Mouse (Mus musculus) cerebellum, adult 18-20 months (tissue): ENCODE data around the gene Unc13a.

Source experiments
- DNase-seq, 2 experiments: peaks; one replicate each; pipeline ENCODE4 v3.0.0; 2021

Gene Unc13a

DNA sequence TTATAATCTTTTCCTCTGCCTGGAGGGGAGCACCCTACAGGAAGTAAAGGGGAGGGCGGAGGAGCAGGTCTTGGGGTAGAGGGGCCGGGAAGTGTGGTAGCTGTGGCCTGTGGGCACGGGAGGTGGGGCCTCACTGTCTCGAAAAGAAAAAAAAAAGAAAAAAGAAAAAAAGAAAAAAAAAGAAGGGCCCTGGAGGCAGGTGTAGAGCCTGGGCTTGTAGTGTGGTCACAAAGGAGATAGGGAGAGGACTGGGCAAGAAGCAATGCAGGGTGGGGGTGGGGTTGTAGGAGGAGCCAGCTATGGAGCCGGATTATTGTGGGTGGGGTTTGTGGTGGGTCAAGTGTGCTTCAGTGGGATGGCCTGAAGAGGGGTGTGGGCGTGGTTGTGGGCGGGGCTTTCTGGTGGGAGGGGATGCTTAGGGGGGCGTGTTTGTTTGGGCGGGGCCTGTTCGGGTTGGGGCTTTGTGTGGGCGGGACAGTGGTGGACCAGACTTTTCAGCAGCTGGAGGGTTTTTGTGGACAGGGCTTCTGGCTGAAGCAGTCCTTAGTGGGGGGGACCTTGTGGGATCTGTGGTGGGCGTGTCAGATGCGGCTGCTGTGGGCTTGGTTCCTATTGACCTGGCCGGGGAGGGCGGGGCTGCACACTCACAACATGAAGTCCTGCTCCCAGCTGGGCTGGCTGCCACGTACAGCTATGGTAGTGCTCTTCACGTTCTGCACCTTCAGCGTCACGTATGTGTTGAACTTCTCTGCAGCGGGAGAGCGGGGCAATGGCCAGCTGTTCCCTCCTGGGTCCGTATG lies 6.0 kb downstream of the Unc13a start:
- peak in 1 of 2 experiments; percentile 42 for DNase-seq

DNA sequence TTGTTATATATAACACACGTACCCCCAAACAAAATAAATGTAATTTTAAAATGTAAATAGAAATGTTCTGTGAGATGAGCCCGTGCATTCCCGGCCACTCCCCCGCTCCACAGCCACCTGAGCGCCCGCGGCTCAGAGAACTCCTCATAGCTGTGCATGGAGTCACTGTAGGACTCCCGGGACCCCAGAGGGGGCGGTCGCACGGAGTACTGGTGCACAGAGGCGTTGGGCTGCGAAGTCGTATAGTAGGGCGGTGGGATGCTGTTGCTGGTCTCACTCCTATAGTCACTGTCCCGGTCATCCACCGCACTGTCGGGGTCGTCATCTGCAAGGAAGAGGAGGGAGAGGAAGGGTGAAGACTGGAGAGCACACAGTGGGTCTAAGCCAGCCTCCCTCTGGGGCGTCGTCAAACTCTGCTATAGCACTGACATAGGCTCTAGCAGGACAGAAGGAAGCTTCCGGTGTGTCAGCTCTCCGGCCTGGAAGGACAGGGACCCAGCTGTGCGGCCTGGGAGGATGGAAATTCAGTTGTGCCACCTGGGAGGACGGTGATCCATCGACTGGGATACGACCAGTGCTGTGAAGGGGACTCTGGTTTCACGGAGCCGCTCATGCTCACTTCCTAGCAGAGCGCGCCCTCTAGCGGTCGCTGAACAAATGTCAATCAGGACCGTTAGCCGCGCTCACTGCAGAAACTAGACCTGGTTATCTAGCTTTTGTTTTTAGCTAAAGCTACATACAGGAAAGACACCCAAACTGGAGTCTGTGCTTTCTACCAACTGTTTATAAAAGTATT lies 11.0 kb downstream of the Unc13a start:
- peak; percentile 85 to 94 for DNase-seq

GRCm38 (mm10) chr8:71659751-71660150 lies 11.8 kb downstream of the Unc13a start:
- peak; percentile 66 to 74 for DNase-seq

GRCm38 (mm10) chr8:71658515-71659049 lies 13.0 kb downstream of the Unc13a start:
- no peak for DNase-seq

- no peak for DNase-seq
These were observed 13.7 kb downstream of the Unc13a start for GRCm38 (mm10) chr8:71657816-71658215.

DNA sequence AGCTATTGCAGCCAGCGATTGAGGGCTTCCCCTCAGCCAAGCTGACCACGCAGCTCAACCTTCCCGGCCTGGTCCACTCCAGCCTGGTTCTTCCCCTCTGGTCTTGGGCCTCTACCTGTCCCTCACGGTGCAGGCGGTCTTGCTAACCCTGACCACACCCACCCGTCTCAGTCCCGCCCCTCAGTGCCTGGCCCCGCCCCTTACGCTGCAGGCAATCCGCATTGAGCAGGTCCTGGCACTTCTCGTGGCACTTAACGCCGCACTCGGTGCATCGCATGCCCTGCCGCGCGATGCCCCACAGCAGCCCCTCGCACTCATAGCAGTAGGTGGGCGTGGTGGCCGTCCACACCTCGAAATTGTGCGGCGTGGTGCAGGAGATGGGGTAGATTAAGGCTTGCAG lies 17.0 kb downstream of the Unc13a start:
- no peak for DNase-seq

DNA sequence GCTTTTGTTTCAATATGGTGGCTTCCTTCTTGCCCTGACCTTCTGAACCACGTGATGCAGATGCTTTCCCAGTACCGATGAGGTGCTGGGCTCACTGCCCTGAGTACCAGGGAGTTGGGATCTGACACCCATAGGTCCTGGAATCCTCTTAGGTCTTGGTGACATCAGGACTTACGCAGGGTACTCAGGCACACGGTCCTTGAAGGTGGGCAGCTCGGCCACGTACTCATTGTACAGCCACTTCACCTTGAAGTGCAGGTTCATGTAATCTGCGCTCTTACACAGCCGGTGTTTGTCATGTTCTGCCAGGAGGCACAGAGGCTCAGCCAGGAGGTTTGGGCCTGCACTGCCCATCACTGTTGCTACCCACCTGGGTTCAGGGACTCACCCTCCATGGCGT lies 26.0 kb downstream of the Unc13a start:
- DNase-seq: no peak

DNA sequence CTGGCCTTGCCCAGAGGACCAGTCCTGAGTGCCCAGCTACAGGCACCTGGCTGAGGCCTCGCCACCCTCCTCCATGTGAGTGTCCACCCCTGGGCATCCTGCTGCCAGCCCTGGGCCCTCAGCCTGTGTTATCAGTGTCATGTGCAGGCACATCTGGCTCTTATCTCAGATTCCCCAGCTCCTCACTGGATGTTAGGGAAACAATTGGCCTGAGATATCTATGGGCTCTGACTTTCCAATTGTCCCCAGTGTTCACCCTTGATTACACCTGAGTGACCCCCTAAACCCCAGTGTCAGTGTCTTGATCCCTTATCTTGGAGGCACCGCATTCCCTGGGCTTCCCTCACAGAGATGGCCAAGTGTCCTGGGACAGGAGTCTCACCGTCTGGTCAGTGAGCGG lies 32.2 kb downstream of the Unc13a start:
- no peak for DNase-seq

DNA sequence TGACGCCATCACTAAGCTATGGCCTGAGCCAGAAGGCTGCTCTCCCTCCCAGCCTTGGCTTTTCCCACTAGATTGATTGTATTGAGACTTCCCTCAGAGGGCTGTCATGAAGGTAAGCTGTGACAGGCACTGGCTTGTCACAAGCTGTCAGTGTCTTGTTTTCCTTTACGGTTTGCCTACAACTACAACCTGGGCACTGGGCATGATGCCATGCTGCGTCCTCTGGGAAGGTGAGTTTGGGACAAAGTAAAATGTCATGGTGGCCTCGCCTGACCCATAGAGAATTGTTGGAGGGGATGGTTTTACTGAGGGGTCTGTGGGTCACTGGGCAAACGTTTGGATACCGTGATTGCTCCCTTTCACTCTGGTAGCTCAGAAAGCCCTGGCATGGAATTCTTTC lies 33.2 kb downstream of the Unc13a start:
- DNase-seq: no peak

DNA sequence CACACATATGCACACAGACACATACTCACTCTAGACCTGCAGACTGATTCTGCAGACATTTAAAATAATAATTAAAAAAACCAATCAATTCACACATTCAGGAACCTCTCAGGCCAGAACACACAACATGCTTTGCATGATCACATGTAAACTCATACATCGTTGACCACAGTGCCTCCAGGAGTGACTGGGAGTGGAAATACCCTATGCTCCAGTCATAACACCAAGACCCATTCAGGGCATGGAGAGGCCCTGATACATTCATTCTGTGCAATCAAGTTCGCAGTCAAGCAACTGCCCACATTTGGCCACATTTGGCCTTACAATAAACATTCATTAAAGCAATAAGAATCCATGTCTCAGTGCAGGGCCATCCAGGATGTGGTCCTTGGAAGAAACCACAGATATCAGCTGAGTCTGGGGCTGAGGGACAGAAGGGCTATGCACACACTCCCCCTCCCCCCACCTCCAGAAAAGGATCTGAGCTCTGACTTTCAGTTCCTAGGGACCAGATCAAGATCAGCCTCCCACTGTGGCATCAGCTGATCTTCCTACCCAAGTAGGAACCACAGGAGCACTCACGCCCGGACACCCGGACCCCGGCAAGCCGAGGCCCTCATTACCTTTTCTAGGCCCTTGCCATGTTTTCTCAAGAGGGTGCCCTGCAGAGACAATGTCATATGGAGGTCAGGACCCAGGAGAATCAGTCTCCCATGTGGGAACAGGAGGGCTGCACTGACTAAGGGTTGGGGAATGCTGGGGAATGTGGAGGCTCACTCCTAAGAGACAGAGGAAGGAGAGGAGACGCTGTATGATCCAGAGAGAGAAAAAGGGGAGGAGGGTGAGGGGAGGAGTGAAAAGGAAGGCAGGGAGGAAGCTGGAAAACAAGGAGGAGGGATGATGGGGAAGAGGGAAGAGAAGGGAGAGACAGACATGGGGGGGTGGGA lies 34.1 kb downstream of the Unc13a start:
- no peak for DNase-seq

- DNase-seq: peak in 1 of 2 experiments; percentile 43
These were observed 37.4 kb downstream of the Unc13a start for GRCm38 (mm10) chr8:71633981-71634667.

DNA sequence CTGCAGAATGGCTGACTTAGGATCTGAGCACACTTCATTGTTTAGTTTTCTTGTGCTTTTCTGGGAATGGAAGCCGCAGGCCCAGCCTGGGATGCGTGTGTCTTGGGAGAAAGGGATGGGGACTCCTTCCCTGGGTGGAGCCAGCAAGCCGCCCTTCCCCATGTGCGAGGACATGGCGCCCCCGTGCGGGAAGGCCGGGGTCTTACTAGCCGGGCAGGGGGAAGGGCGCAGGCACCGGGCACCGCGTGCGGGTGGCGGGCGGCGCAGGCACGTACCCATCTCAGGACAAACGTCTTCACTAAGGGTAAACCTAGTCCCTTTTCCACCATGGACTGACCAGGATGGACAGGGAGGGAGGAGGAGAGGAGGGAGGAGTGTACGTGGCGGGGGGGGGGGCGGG lies 38.4 kb downstream of the Unc13a start:
- peak in 1 of 2 experiments; percentile 45 for DNase-seq

- DNase-seq: no peak
These were observed 39.7 kb downstream of the Unc13a start for GRCm38 (mm10) chr8:71631897-71632296.

- DNase-seq: no peak
These were observed 40.8 kb downstream of the Unc13a start for GRCm38 (mm10) chr8:71630761-71631160.

GRCm38 (mm10) chr8:71629781-71630212 lies 41.8 kb downstream of the Unc13a start:
- DNase-seq: peak; percentile 40 to 49

DNA sequence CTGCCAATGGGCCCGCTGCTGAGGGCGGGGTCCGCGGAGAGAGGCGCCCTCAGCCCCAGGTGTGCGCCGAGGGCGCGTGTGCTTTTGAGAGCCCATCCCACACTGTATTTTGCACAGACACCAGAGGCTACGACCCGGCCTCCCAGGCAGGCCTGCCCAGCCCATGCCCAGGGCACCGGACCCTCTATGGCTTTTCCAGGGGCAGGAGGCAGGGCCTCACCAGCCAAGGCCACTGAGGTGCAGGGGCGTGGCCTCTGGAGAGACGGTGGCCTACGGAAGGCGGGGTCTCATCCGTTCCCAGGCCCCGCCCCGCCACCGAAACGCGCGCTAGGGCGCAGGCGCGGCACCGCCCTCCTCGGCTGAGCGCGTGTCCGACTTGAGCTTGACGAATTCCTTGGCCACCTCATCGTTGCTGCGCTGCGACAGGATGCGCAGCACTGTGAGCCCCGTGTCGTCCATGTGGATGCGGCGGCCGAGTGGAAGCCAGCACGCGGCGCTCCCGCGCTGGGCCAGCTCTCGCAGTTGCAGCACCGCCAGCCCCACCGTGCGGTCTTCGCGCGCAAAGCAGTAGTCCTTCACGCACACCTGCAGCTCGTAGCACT lies 42.4 kb downstream of the Unc13a start:
- peak; percentile 80 to 88 for DNase-seq

DNA sequence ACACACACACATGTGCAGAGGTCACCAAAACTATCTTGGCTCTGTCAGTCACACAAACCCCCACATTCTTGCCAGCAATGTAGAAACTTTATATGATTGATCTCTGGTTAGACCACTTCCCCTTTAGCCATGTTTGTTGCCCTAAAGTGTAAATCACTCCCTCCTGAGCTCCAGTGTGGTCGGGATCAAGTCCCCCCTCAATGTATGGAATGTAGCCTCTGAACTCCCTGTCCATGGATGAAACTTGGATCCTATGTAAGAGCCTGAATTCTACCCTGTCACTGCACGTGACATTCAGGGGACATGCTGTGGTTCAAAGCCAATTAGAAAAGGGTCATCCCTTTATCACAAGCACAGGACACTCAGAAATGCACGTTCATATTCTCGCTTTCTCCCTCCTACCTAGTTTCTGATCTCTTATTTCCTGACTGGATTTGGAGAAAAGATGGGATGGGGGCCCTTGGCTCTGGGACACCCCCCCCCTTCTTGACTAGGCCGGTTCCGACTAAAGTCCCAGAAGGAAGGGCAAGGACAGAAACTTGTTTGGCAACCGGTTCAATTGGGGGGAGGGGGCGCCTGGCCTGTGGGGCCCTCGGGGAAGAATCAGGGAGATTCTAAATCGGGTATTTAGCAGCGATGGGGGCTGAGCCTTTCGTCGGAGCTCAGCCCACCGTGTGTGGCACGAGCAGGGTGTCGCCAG lies 43.0 kb downstream of the Unc13a start:
- DNase-seq: no peak

GRCm38 (mm10) chr8:71627265-71628099 lies 44.1 kb downstream of the Unc13a start:
- DNase-seq: no peak

DNA sequence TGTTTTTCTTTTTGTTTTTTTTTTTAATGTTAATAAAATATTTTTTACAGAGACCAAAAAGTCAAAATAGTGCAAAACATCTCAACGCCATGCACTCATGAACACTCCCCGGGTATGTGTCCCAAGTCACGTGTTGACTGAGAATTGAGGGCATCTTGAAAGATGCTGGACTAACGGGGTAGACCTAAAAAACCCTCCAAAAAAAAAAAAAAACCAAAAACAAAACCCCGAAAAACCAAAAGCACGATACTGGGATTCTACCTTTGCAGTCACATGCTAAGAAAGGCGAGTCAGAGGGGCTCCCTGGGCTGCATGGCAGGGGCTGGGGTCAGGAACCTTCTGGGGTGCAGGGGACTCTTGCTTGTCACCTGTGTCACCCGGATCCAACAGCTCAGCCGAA lies 44.8 kb downstream of the Unc13a start:
- DNase-seq: no peak

DNA sequence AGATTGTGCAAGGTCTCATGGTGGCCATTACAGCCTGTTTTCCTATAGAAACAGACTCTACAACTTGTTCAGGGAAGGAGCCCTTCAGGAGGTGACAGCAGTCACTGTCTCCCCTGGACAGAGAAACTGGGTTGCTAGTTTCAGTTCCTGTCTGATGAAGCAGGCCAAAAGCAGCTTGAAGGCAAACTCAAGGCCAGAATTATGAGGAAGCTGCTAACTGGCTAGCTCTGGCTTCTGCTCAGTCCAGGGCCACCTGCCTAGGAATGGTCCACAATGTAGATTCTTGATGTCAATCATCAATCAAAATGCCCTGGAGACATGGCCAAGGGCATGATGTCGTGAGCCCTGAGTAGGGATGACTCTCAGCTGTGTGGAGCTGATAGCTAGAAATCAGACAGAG lies 46.5 kb downstream of the Unc13a start:
- no peak for DNase-seq
